Mouse (Mus musculus) regulatory T cell (primary cell): ENCODE results near the gene Pank2.
"Not testable (repeated sequence)": the region's sequence is repeated elsewhere in the genome, so short reads cannot be mapped to it uniquely, and the experiment has no call there.

ENCODE experiments used
- in situ Hi-C: fragments of 300-600 bp; cut with MboI, MseI; formaldehyde crosslinking; loops from one replicate; pipeline ENCODE4 v1.15.1; 2025; ENCODE audit warnings: high pct_unique_total_duplicates

The Pank2 gene

GRCm38 (mm10) chr2:131262213-131262672 is at the start of gene Pank2:
Gene Pank2, plus strand, starts transcription at chr2:131262495.
- in situ Hi-C loops = no loop called here

GRCm38 (mm10) chr2:131213773-131214172 is 48.5 kb upstream of the Pank2 start:
- in situ Hi-C loops = no loop called here

- in situ Hi-C loops = no loop called here
Measured at GRCm38 (mm10) chr2:131215941-131216858, 46.1 kb upstream of the Pank2 start.

- in situ Hi-C loops = loop anchor here (5.0 kb wide), 1 partner anchor 37 kb away; no protein-coding TSS in a partner anchor
Measured at GRCm38 (mm10) chr2:131220030-131220429, 42.3 kb upstream of the Pank2 start.

GRCm38 (mm10) chr2:131221853-131222515 is 40.3 kb upstream of the Pank2 start:
- in situ Hi-C loops = loop anchor here (5.0 kb wide), 1 partner anchor 35 kb away; no protein-coding TSS in a partner anchor

- in situ Hi-C loops = loop anchor here (5.0 kb wide), 1 partner anchor 35 kb away; no protein-coding TSS in a partner anchor
Measured at GRCm38 (mm10) chr2:131222562-131222961, 39.7 kb upstream of the Pank2 start.

GRCm38 (mm10) chr2:131223569-131223968 is 38.7 kb upstream of the Pank2 start:
- in situ Hi-C loops = loop anchor here (5.0 kb wide), 1 partner anchor 34 kb away; no protein-coding TSS in a partner anchor

GRCm38 (mm10) chr2:131225178-131225577 is 37.1 kb upstream of the Pank2 start:
- in situ Hi-C loops = no loop called here

GRCm38 (mm10) chr2:131226669-131227068 is 35.6 kb upstream of the Pank2 start:
- in situ Hi-C loops = not testable (repeated sequence)

- in situ Hi-C loops = no loop called here
Measured at GRCm38 (mm10) chr2:131227243-131227642, 35.1 kb upstream of the Pank2 start.

- in situ Hi-C loops = no loop called here
Measured at GRCm38 (mm10) chr2:131232558-131232957, 29.7 kb upstream of the Pank2 start.

GRCm38 (mm10) chr2:131233307-131234126 is 28.8 kb upstream of the Pank2 start, which contains the start of gene Mavs:
Gene Mavs, plus strand, starts transcription at chr2:131234063.
- in situ Hi-C loops = no loop called here

GRCm38 (mm10) chr2:131234127-131234650 is 28.1 kb upstream of the Pank2 start:
- in situ Hi-C loops = no loop called here

- in situ Hi-C loops = no loop called here
Measured at GRCm38 (mm10) chr2:131234970-131235635, 27.2 kb upstream of the Pank2 start.

GRCm38 (mm10) chr2:131242180-131242579 is 20.1 kb upstream of the Pank2 start:
- in situ Hi-C loops = no loop called here

GRCm38 (mm10) chr2:131242929-131243328 is 19.4 kb upstream of the Pank2 start:
- in situ Hi-C loops = no loop called here

GRCm38 (mm10) chr2:131253681-131254328 is 8.5 kb upstream of the Pank2 start:
- in situ Hi-C loops = loop anchor here (5.0 to 10.0 kb wide), 2 partner anchors 162 to 1431 kb away; partner anchors contain the start of gene Shld1

GRCm38 (mm10) chr2:131254329-131254713 is 8.0 kb upstream of the Pank2 start:
- in situ Hi-C loops = loop anchor here (5.0 to 10.0 kb wide), 2 partner anchors 162 to 1430 kb away; partner anchors contain the start of gene Shld1

- in situ Hi-C loops = loop anchor here (5.0 to 10.0 kb wide), 2 partner anchors 33 to 1429 kb away; partner anchors contain the start of gene Shld1
Measured at GRCm38 (mm10) chr2:131255738-131256137, 6.6 kb upstream of the Pank2 start.

GRCm38 (mm10) chr2:131258693-131259092 is 3.6 kb upstream of the Pank2 start:
- in situ Hi-C loops = loop anchor here (5.0 to 10.0 kb wide), 2 partner anchors 36 to 1426 kb away; partner anchors contain the start of gene Shld1
